Mouse (Mus musculus): ENCODE measurements around the gene Efl1. TPM values are rescaled to one million over a fixed set of nuclear protein-coding genes. Genes with fewer than 3 reads are reported as not detected.

Efl1 gene
- polyA plus RNA-seq, 1 experiment from 2014 or later = 21.0 TPM

DNA sequence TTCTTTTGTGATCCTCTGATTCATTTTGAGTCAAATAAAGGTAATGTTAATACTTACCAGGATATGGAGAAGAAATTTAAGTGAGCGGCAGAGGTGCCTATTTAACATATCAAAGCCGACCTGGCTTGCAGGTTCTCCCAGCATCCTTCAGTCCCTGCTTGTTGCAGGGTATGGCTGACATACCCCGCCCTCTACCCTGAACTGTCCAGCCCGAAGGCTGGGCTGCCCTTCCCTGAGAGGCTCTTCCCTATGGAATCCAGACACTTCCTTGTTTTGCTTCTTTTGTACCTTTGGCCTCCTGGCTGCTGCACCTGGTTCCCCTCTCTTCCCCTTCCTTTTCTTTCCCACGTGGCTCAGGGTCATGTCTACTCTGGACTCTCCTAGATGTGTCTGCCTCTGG is 160.7 kb downstream of the Efl1 start:
- H3K27ac ChIP-seq (replicated peaks) = no peak overlapping the region
- H3K4me3 ChIP-seq = no peak overlapping the region
- no peaks in the 10 kb centered on the region for H3K9me3 ChIP-seq (replicated peaks)
- H3K27me3 ChIP-seq (ENCODE audit: low read depth, poor library complexity, severe bottlenecking) = 0 out of 2 replicates have a peak, but pooled peaks cover 9% of the 10 kb centered on the region
- peaks cover 14% of the 10 kb centered on the region for H3K4me1 ChIP-seq
- H3K36me3 ChIP-seq = no peaks in the 10 kb centered on the region
- DNase-seq (ENCODE audit: low spot score) = no peak
- WGBS = 66% methylated on average over 5 of the region's 5 CpGs

DNA sequence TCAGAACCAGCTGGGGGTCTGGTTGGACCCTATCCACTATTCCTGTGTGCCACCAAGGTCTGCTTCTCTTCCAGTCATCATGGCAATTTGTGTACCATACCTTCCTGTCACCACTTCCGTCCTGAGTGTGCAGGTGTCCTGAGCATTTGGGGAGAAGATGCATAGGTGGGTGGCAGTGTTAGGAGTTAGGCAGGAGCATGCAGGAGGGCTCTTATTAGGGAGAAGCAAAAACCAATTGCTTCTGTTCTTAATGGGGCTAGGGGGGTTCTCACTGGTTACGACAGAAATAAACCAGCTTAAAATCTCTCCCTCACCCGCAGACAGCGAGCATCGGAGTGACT is 162.4 kb downstream of the Efl1 start:
- Histone ChIP-seq H3K27ac (replicated peaks) (peak overlapping the region; percentile 24; the same call in 1 of the 2 replicates), H3K4me3 (no peak overlapping the region; the same call in 1 of the 2 replicates), H3K9me3 (replicated peaks) (no peaks in the 10 kb centered on the region), H3K27me3 (ENCODE audit: low read depth, poor library complexity, severe bottlenecking) (0 out of 2 replicates have a peak, but pooled peaks cover 9% of the 10 kb centered on the region), H3K4me1 (peaks cover 14% of the 10 kb centered on the region), H3K36me3 (no peaks in the 10 kb centered on the region)
- no peak for DNase-seq (ENCODE audit: low spot score)
- WGBS = 37% methylated on average over 5 of the region's 5 CpGs

DNA sequence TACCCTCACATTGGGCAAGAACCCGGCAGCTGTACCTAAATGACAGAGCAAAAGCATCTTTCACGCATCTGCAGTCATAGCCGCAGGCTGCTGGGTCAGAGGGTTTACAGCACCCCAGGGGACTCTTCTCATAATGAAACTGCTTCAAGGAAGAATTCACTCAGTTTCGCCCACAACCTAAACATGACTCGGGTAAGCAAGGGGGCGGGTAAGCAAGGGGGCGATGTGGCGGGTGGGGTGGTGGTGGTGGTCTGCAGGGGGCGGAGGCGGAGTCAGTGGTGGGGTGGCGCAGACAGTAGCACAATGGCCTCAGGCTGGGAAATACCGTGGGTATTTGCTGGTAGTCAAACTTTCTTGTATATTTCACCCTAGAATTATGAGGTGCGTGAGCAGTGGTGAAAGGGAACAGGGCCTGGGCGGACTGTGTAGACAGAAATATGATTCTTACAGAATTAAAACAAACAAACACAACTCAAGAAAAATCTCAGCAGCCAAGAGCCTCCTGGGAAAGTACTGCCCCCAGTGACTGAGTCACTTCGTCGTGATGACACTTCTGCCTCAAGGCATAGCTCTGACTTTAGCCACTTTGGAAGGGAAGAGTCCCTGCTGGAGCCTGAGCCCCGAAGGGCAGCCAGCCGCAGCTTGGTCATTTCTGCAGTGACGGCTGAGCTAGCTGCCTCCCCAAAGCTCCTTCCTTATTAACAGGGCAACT is 162.9 kb downstream of the Efl1 start:
- no peaks in the 10 kb centered on the region for H3K36me3 ChIP-seq
- DNase-seq (ENCODE audit: low spot score) = peak; percentile 18
- peak overlapping the region; percentile 24 for H3K27ac ChIP-seq (replicated peaks)
- 0 out of 2 replicates have a peak, but pooled peaks cover 9% of the 10 kb centered on the region for H3K27me3 ChIP-seq (ENCODE audit: low read depth, poor library complexity, severe bottlenecking)
- H3K4me1 ChIP-seq = peaks cover 14% of the 10 kb centered on the region
- H3K4me3 ChIP-seq = peak overlapping the region; percentile 37
- WGBS = 19% methylated on average over 19 of the region's 19 CpGs
- H3K9me3 ChIP-seq (replicated peaks) = no peaks in the 10 kb centered on the region

DNA sequence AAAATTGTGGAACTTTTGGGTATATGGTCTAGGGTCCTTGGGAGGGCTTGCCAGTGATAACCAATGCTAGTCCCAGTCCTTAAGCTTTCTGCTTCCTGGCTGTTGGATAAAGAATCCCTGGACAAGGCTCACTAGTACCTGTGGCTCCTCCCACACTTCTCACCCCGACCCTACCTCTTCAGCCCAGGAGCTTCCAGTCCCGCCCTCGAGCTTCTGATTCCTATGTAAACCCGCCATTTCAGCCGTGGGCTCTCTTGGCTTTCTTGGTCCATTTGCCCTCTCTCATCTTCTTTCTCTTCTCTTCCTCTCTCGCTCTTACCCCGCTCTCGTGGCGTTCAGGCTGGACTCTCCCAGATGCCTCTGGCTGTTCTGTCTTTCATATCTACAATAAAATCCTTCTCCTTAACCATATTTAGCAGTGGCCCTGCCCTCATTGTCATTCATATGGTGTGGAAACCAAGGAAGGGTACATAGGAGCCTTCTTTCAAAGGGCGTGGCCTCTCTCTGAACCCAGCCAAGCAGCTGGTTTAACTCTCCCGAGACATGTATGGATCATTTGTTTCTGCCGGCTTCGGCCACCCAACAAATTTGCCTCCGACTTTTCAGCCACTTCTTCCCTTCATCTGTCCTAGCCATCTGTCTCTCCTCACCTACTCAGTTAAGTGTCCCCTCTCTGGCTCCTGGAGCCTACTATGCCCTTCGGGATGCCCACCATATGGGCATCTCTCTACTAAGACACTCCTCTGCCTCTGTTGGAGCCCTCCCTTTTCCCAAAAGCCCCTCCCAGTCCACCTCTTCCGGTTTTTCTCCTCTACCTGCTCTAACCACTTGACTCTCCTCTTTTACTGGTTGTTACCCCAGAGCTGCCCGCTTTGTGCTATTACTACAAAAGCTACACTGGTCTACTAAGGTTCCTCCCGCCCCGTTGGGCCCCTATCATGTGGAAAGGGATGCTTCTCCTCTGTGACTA is 164.1 kb downstream of the Efl1 start:
- no peaks in the 10 kb centered on the region for H3K36me3 ChIP-seq
- H3K27me3 ChIP-seq (ENCODE audit: low read depth, poor library complexity, severe bottlenecking) = 0 out of 2 replicates have a peak, but pooled peaks cover 9% of the 10 kb centered on the region
- H3K4me1 ChIP-seq = peaks cover 14% of the 10 kb centered on the region
- 0 out of 2 replicates have a peak, but pooled peaks cover 5% of the 10 kb centered on the region for H3K9me3 ChIP-seq (replicated peaks)
- no peak overlapping the region for H3K27ac ChIP-seq (replicated peaks)
- 88% methylated on average over 19 of the region's 19 CpGs for WGBS
- no peak overlapping the region for H3K4me3 ChIP-seq
- no peak for DNase-seq (ENCODE audit: low spot score)

DNA sequence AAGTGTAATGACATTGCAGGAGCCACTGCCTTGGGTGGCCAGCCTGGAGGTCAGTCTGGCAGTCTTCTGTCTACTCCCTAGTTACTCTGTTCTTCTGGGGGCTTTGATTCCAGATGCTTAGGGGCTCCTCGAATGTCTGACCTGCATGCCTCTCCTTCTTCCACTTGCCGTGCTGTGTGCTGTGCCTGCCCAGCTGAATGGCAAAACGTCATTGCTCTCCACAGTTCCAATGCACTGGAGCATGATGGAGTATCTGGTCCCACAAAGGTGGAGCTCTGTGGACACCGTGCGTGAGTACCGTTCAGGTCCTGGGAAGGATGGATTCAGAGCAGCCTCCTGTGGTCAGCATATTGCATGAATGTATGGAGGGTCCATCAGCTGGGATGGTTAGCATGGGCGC is 171.1 kb downstream of the Efl1 start:
- H3K36me3 ChIP-seq = no peaks in the 10 kb centered on the region
- H3K9me3 ChIP-seq (replicated peaks) = 0 out of 2 replicates have a peak, but pooled peaks cover 5% of the 10 kb centered on the region
- no peaks in the 10 kb centered on the region for H3K27me3 ChIP-seq (ENCODE audit: low read depth, poor library complexity, severe bottlenecking)
- H3K4me1 ChIP-seq = no peaks in the 10 kb centered on the region
- WGBS = 89% methylated on average over 7 of the region's 7 CpGs
- H3K27ac ChIP-seq (replicated peaks) = no peak overlapping the region
- H3K4me3 ChIP-seq = no peak overlapping the region
- DNase-seq (ENCODE audit: low spot score) = no peak

DNA sequence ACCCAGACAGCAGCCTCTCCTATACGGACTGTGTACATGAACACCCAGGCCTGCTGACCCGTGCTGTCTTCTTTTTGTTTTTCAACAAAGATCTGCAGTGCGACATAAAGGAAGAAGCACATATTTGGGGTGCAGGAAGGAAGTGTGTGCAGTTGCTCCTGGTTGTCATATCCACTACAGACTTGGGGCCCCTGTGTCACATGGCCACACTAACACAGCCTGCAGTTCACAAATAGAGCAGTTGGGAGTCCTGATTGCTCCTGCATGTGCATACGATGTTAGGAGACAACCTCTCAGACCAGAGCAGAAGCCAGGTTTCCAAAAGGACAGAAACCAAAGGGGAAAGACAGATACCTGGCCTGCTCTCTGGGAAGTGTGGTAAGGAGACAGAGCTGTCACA is 172.2 kb downstream of the Efl1 start:
- Histone ChIP-seq H3K27me3 (ENCODE audit: low read depth, poor library complexity, severe bottlenecking) (no peaks in the 10 kb centered on the region), H3K4me3 (no peak overlapping the region), H3K27ac (replicated peaks) (no peak overlapping the region), H3K9me3 (replicated peaks) (0 out of 2 replicates have a peak, but pooled peaks cover 5% of the 10 kb centered on the region), H3K4me1 (no peaks in the 10 kb centered on the region), H3K36me3 (no peaks in the 10 kb centered on the region)
- WGBS = 80% methylated on average over 4 of the region's 4 CpGs
- DNase-seq (ENCODE audit: low spot score) = no peak

DNA sequence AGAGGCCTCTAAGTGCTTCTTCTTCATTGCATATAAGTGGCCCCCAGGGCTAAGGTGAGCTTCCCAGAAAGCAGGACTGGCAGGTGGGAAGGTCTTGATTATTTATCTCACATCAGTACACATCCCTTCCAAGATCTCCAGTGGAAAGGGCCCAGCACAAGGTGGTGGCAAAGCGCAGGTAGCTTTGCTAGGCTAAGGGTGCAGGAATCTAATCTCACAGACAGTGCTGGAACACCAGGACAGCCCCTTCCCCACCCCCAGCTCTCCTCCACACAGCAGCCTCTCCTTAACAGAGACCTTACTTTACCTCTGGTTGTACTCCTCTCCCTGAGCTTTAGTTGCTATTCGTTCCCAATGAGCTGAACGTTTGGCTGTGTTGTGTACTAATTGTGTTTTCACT is 173.1 kb downstream of the Efl1 start:
- DNase-seq (ENCODE audit: low spot score) = no peak
- no peaks in the 10 kb centered on the region for H3K4me1 ChIP-seq

DNA sequence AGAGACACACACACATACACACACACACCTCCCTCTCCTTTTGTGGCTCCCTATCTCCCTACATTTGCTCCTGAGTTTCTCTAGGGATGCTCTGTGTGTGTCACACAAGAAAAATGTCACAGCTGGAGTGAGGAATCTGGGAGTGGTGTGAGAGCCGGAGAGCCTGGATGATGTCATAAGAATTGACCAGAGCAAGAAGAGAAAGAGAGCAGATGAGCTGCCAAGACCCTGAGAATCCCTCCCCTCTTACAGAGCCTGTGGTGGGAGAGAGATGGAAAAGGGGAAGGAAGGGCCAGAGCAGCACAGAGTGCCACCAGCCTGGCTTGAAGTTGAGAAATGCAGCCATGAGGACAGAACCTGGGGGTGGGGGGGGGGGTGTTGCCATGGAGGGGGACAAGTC is 174.1 kb downstream of the Efl1 start:
- Histone ChIP-seq H3K27me3 (ENCODE audit: low read depth, poor library complexity, severe bottlenecking) (no peaks in the 10 kb centered on the region), H3K4me3 (no peak overlapping the region), H3K27ac (replicated peaks) (no peak overlapping the region), H3K36me3 (no peaks in the 10 kb centered on the region), H3K4me1 (no peaks in the 10 kb centered on the region), H3K9me3 (replicated peaks) (no peaks in the 10 kb centered on the region)
- 55% methylated on average over 1 of the region's 1 CpGs for WGBS
- no peak for DNase-seq (ENCODE audit: low spot score)

More for the DNA sequence above, 173.1 kb downstream of the Efl1 start:
- H3K36me3 ChIP-seq = no peaks in the 10 kb centered on the region
- H3K4me3 ChIP-seq = no peak overlapping the region
- 0 out of 2 replicates have a peak, but pooled peaks cover 5% of the 10 kb centered on the region for H3K9me3 ChIP-seq (replicated peaks)
- no peaks in the 10 kb centered on the region for H3K27me3 ChIP-seq (ENCODE audit: low read depth, poor library complexity, severe bottlenecking)
- H3K27ac ChIP-seq (replicated peaks) = no peak overlapping the region
- WGBS = 81% methylated on average over 3 of the region's 3 CpGs

Other genes with a start within 250 kb of the Efl1 start
- gene Saxo2, start 86 bp upstream of the Efl1 start, polyA plus RNA-seq (2016; fragmentation: Nextera tagmentation; extraction: Ambion mirVana) = 5.9 and 8.5 TPM in 2 replicates
- 23.2 and 24.7 TPM in 2 replicates for gene Mex3b, start 218.7 kb downstream of the Efl1 start, polyA plus RNA-seq (2016; fragmentation: Nextera tagmentation; extraction: Ambion mirVana)